ENCODE assay signal across 13 mouse cellular contexts in the genomic region with DNA sequence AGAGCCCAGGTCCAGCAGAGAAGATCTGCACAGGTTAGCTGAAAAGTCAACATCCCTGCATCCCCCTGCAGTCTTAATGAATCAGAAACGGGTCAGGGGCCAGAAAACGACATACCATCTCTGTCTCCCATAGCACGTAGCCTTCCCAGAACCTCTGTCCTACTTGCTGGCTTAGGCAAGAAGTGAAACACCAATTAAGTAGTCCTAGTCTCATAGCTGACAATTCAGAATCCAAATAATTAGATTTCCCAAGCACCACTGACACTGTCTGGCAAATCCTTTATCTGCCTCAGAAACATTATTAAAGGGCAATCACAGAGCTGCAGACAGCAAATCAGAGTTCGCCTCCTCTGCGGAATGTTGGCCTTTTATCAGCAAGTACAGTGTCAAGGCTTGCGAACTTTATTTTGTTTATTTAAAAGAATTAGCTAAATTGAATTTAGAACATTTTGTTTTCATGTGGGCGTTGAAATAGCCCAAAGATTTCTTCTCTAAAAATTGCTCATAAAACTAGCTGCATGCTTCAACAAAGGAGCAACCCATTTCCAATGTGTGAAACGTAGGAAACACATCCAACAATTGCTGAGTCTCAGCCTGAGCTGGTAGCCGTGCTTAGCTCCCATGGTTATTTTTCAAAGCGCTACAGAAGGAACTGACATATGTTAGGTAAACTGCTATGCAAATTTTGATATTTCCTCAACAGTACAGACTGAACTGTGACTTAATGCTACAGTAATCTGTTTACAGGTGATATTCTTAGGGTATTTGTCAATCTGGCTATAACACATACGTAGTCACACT.
A peak's percentile ranks its signal among the peaks of the same experiment; 100 is the strongest.
DNase-seq lines count a peak whose midpoint lies in the region.
"Had no signal": no experiment of that assay in that cellular context is flagged by ENCODE, and none has a peak within 500 bp of the region (broad histone marks: within the 10 kb centered on the region; RNA-seq: fewer than 3 reads in every experiment).

No protein-coding gene starts in this region.

- DNase-seq in frontal cortex, adult 2 months (ENCODE audit: extremely low spot score in 1 of 2, low spot score in 1 of 2), result peak; percentile 7 to 35
- DNase-seq in frontal cortex, postnatal 10 days (ENCODE audit: low spot score in 2 of 2), result no peak
- DNase-seq in left cerebral cortex, adult 11 months (ENCODE audit: low spot score), result peak; percentile 7
- no peak for DNase-seq in left cerebral cortex, adult 18-20 months (ENCODE audit: low spot score in 2 of 2)
- peak; percentile 10 for DNase-seq in right cerebral cortex, adult 18-20 months
- no peak for DNase-seq in right cerebral cortex, postnatal 25 days
- DNase-seq in telencephalon, adult 2 months (ENCODE audit: low read depth, low spot score), result peak; percentile 67
- no peak for DNase-seq in thymus, postnatal 10 days (ENCODE audit: low spot score in 2 of 2)
- DNase-seq: B cell, adult 2 months; cerebellum, adult 9-11 months; embryo, embryonic 11 days; gastrocnemius, postnatal 14 days; lung, adult 2 months had no signal

Comparison
In these comparisons a context has a peak if more than half of its experiments do, and no peak if none do; other contexts are left out.
1. DNase-seq: peak in frontal cortex, adult 2 months (2 of 2), left cerebral cortex, adult 11 months (single experiment), right cerebral cortex, adult 18-20 months (single experiment) and telencephalon, adult 2 months (single experiment); none in frontal cortex, postnatal 10 days (0 of 2), left cerebral cortex, adult 18-20 months (0 of 2), right cerebral cortex, postnatal 25 days (single experiment) and thymus, postnatal 10 days (0 of 2).